Mouse (Mus musculus): ENCODE results near the gene Psenen. TPM values are rescaled to one million over a fixed set of nuclear protein-coding genes. Genes with fewer than 3 reads are reported as not detected.

Gene Psenen
- polyA plus RNA-seq, 1 experiment from 2014 or later: 185 TPM

GRCm38 (mm10) chr7:30549880-30550279 lies 13.5 kb downstream of the Psenen start:
- no peak for ATAC-seq (ENCODE audit: low FRiP score, low TSS enrichment)

GRCm38 (mm10) chr7:30544327-30544726 lies 19.1 kb downstream of the Psenen start:
- no peaks in the 10 kb centered on the region for H3K27me3 ChIP-seq (ENCODE audit: control insufficient read depth, insufficient read depth, low read length)
- H3K4me2 ChIP-seq (replicated peaks; ENCODE audit: low read depth): no peak overlapping the region
- no peaks in the 10 kb centered on the region for H3K4me1 ChIP-seq (replicated peaks; ENCODE audit: control insufficient read depth, insufficient read depth)
- H3K9me3 ChIP-seq (ENCODE audit: control insufficient read depth, low read length): no peaks in the 10 kb centered on the region
- H3K36me3 ChIP-seq (ENCODE audit: control insufficient read depth, insufficient read depth, low read length): 0 out of 2 replicates have a peak, but pooled peaks cover 3% of the 10 kb centered on the region
- H3K27ac ChIP-seq (replicated peaks): no peak overlapping the region
- ATAC-seq (ENCODE audit: low FRiP score, low TSS enrichment) (no peak), DNase-seq (ENCODE audit: low spot score) (no peak)
- no peak for TF ChIP-seq EP300 (optimal IDR thresholded peaks at IDR 0.05)
- TF ChIP-seq CTCF (IDR thresholded peaks at IDR 0.05; ENCODE audit: low read depth): no peak
- WGBS: 85% methylated on average over 2 of the region's 2 CpGs
- H3K9ac ChIP-seq (ENCODE audit: low read length): no peak overlapping the region
- H3K4me3 ChIP-seq (ENCODE audit: low read depth, low read length): no peak overlapping the region

More at GRCm38 (mm10) chr7:30549880-30550279, 13.5 kb downstream of the Psenen start:
- Histone ChIP-seq H3K27me3 (ENCODE audit: control insufficient read depth, insufficient read depth, low read length) (no peaks in the 10 kb centered on the region), H3K9me3 (ENCODE audit: control insufficient read depth, low read length) (no peaks in the 10 kb centered on the region), H3K36me3 (ENCODE audit: control insufficient read depth, insufficient read depth, low read length) (peaks cover 3% of the 10 kb centered on the region), H3K4me1 (replicated peaks; ENCODE audit: control insufficient read depth, insufficient read depth) (0 out of 2 replicates have a peak, but pooled peaks cover 2% of the 10 kb centered on the region), H3K4me3 (ENCODE audit: low read depth, low read length) (no peak overlapping the region), H3K4me2 (replicated peaks; ENCODE audit: low read depth) (no peak overlapping the region), H3K27ac (replicated peaks) (no peak overlapping the region), H3K9ac (ENCODE audit: low read length) (no peak overlapping the region)
- WGBS: 95% methylated on average over 2 of the region's 2 CpGs
- TF ChIP-seq EP300 (optimal IDR thresholded peaks at IDR 0.05) (no peak), CTCF (IDR thresholded peaks at IDR 0.05; ENCODE audit: low read depth) (no peak)
- DNase-seq (ENCODE audit: low spot score): no peak

- no peaks in the 10 kb centered on the region for H3K9me3 ChIP-seq (ENCODE audit: control insufficient read depth, low read length)
- H3K4me3 ChIP-seq (ENCODE audit: low read depth, low read length): no peak overlapping the region
- no peaks in the 10 kb centered on the region for H3K27me3 ChIP-seq (ENCODE audit: control insufficient read depth, insufficient read depth, low read length)
- ATAC-seq (ENCODE audit: low FRiP score, low TSS enrichment) (no peak), DNase-seq (ENCODE audit: low spot score) (no peak)
- H3K36me3 ChIP-seq (ENCODE audit: control insufficient read depth, insufficient read depth, low read length): 0 out of 2 replicates have a peak, but pooled peaks cover 3% of the 10 kb centered on the region
- TF ChIP-seq CTCF (IDR thresholded peaks at IDR 0.05; ENCODE audit: low read depth) (no peak), EP300 (optimal IDR thresholded peaks at IDR 0.05) (no peak)
- WGBS: 90% methylated on average over 7 of the region's 7 CpGs
- no peaks in the 10 kb centered on the region for H3K4me1 ChIP-seq (replicated peaks; ENCODE audit: control insufficient read depth, insufficient read depth)
- no peak overlapping the region for H3K27ac ChIP-seq (replicated peaks)
- no peak overlapping the region for H3K9ac ChIP-seq (ENCODE audit: low read length)
- no peak overlapping the region for H3K4me2 ChIP-seq (replicated peaks; ENCODE audit: low read depth)
Observed at GRCm38 (mm10) chr7:30540572-30540971, 22.9 kb downstream of the Psenen start.

GRCm38 (mm10) chr7:30534633-30535577 lies 28.5 kb downstream of the Psenen start, which contains the start of gene Arhgap33:
Gene Arhgap33 (minus strand): TSS chr7:30535060.
- peak within 1 kb of the TSS; percentile 67 for H3K9ac ChIP-seq (ENCODE audit: low read length)
- ATAC-seq (ENCODE audit: low FRiP score, low TSS enrichment): peak; percentile 95
- no peaks in the 10 kb centered on the region for H3K27me3 ChIP-seq (ENCODE audit: control insufficient read depth, insufficient read depth, low read length)
- H3K4me2 ChIP-seq (replicated peaks; ENCODE audit: low read depth): peak within 1 kb of the TSS; percentile 97
- no peak within 1 kb of the TSS for H3K27ac ChIP-seq (replicated peaks)
- DNase-seq (ENCODE audit: low spot score): peak; percentile 96
- H3K9me3 ChIP-seq (ENCODE audit: control insufficient read depth, low read length): no peaks in the 10 kb centered on the region
- peak within 1 kb of the TSS; percentile 73 for H3K4me3 ChIP-seq (ENCODE audit: low read depth, low read length)
- peaks cover 11% of the 10 kb centered on the region; the same call in 1 of the 2 replicates for H3K36me3 ChIP-seq (ENCODE audit: control insufficient read depth, insufficient read depth, low read length)
- H3K4me1 ChIP-seq (replicated peaks; ENCODE audit: control insufficient read depth, insufficient read depth): no peaks in the 10 kb centered on the region
- TF ChIP-seq CTCF (IDR thresholded peaks at IDR 0.05; ENCODE audit: low read depth) (no peak), EP300 (optimal IDR thresholded peaks at IDR 0.05) (no peak)
- under 1% methylated on average over 37 of the region's 84 CpGs for WGBS

- H3K9ac ChIP-seq (ENCODE audit: low read length): peak overlapping the region; percentile 67
- H3K4me2 ChIP-seq (replicated peaks; ENCODE audit: low read depth): peak overlapping the region; percentile 97
- ATAC-seq (ENCODE audit: low FRiP score, low TSS enrichment): no peak; the same call in 1 of the 2 replicates
- no peaks in the 10 kb centered on the region for H3K27me3 ChIP-seq (ENCODE audit: control insufficient read depth, insufficient read depth, low read length)
- H3K4me1 ChIP-seq (replicated peaks; ENCODE audit: control insufficient read depth, insufficient read depth): no peaks in the 10 kb centered on the region
- TF ChIP-seq CTCF (IDR thresholded peaks at IDR 0.05; ENCODE audit: low read depth) (no peak), EP300 (optimal IDR thresholded peaks at IDR 0.05) (no peak)
- no peak overlapping the region for H3K27ac ChIP-seq (replicated peaks)
- no peak for DNase-seq (ENCODE audit: low spot score)
- peak overlapping the region; percentile 73 for H3K4me3 ChIP-seq (ENCODE audit: low read depth, low read length)
- WGBS: 11% methylated on average over 25 of the region's 26 CpGs
- no peaks in the 10 kb centered on the region for H3K9me3 ChIP-seq (ENCODE audit: control insufficient read depth, low read length)
- peaks cover 12% of the 10 kb centered on the region; the same call in 1 of the 2 replicates for H3K36me3 ChIP-seq (ENCODE audit: control insufficient read depth, insufficient read depth, low read length)
Observed at GRCm38 (mm10) chr7:30533941-30534632, 29.3 kb downstream of the Psenen start.

All from stomach, postnatal 0 days (tissue).